Mouse (Mus musculus): Measurements from ENCODE around the gene Ntrk2. TPM values are rescaled to one million over a fixed set of nuclear protein-coding genes. Genes with fewer than 3 reads are reported as not detected.
A peak's percentile ranks its signal among the peaks of the same experiment; 100 is the strongest.

Ntrk2 gene
- 1 to 10 TPM in 1 of 2 experiments, under 1 TPM in 1; 0.95 to 1.6 TPM for total RNA-seq (2021)

DNA sequence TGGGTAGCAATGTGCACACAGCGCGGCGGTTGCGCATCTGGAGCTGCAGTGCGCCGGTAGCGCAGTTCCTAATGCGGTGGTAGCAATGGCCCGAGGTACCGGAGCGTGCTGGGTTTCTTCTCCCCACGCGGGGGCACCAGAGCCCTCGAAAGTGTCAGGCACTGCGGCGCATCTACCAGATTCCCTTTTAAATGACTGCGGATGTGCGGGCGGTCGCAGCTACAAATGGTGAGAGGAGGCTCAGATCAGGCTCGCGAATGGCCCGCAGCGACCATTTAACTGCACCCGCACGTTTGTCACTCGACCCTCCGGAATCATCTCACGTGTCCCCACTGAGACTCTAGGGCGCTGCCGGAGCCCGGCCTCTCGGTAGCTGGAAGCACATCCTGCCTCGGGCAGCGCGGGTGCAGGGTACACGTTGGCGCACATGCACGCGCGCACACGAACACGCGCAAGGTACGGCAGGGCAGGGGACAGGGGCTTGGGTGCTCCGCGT lies at the start of gene Ntrk2:
Ntrk2 (plus strand) TSS at position 173 of the 496 bp plus-strand sequence.
- intact Hi-C loops (cut with DNase I): loop anchor here (1.0 to 5.0 kb wide), 4 partner anchors 164 to 590 kb away; no protein-coding TSS in a partner anchor
- peak; percentile 74 to 76 for DNase-seq

DNA sequence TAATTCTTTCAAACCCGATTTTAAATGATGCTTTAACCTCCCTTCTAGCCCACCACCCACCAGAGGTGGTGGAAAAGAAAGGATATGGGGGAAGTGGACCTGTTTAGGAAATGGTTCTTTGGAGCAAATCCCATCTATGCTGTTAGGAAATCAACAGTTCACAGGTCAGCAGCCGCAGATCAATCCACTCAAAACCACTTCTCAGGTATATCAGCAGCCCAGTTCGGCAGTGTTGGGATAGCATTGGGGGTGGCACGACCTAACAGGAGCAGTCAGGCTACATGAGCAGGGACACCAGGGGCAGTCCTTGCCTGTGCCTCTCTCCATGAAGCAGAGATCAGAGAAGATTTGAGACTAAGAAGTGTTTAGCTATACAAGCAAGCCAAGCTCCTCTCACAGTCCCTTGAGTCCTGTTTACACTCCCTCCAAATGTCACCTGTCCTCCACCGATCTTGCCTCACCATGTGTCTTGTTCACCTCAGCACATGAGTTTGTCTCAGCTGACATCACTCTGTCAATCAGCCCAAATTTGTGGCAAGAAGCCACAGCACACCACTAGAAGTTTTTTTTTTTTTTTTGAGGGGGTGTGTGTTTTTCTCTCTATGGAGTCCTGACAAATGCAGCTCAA lies 45.3 kb upstream of the Ntrk2 start:
- DNase-seq: no peak
- intact Hi-C loops (cut with DNase I): no loop called here

DNA sequence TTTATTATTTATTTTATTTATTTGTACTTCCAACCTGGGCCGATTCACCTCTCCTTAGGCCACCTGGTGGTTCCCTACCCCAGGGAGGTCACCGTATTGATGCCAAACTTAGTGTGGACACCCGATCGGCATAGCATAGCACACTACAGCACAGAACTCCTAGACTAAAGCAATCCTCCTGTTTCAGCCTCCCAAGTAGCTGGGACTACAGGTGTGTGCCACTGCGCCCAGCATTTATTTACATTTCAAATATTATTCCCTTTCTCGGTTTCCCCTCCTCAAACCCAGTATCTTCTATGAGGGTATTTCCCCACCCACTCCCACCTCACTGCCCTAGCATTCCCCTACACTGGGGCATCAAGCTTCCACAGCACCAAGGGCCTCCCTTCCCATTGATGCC lies 38.1 kb upstream of the Ntrk2 start:
- no peak for DNase-seq
- intact Hi-C loops (cut with DNase I): no loop called here

DNA sequence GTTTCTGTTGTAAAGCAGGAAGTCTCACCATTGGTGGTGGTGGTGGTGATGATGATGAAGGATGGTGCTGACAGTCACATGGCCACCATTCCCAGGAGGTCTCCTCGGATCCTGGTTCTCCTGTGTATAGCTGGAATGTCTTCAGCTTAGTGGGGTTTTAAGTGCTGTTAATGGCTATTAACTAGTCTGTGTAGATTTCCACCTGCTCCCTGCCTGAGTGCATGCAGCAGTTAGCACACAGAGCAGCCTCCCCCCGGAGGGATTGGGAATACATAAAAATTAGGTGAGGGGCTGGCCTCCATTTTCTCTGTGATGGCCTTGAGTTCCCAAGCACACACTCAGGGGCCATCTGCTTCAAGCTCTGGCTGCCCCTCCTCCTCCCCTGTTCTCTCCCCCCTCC lies 36.9 kb upstream of the Ntrk2 start:
- intact Hi-C loops (cut with DNase I): no loop called here
- no peak for DNase-seq

DNA sequence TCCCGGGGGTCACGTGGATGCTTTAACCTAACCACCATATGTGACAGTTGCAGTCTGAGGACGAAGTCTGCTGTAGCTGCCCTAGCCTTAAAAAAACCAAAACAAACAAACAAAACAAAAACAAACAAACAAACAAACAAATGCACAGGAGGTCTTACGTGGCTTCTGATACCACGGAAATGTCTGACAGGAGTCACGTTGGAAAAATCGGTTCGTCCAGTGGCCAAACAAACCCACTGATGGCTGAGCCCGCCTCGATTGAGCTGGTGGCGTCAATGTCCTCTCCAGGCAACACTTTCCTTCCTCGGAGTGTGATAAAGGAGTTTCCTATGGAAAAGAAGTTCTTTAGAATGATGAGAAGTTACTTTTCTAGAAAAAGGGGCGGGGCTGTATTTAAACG lies 27.1 kb upstream of the Ntrk2 start:
- intact Hi-C loops (cut with DNase I): no loop called here
- DNase-seq: no peak

DNA sequence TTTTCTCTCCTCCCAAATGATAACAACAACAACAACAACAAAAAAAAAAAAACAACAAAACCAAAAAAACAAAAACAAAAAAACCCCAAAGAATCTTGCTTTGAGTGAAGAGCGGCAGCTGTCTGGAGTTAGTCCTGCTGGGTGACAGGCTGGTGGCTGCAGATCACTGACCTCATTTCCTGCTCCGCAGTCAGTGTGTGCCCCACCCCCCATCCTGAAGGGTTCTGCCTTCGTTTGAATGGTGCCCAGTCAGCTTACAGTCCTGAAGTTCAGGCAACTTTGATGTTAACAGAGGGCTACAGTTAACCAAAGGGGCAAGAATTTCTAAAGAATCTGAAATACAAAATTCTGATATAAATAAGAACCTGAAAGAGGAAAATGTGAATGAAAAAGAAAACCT lies 19.9 kb upstream of the Ntrk2 start:
- intact Hi-C loops (cut with DNase I): no loop called here

DNA sequence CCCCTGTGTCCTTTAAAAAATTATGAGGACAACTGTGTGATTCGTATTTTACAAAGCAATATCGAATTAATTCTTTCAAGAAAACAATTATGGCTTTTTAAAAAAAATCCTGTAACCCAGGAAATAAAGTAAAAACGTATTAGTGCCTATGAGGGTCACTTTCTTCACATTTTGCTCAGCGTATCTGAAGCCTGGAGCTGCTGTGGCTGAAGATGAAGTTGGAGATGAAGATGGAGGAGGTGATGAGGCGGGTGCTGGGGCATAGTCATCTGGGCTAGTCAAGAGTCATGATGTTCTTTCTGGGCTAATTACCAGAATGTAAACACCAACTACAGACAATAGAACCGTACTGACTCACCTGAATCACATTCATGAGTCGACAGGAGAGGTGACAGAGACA lies 15.6 kb upstream of the Ntrk2 start:
- no peak for DNase-seq
- intact Hi-C loops (cut with DNase I): no loop called here

More for the DNA sequence above, 19.9 kb upstream of the Ntrk2 start:
- DNase-seq: no peak

DNA sequence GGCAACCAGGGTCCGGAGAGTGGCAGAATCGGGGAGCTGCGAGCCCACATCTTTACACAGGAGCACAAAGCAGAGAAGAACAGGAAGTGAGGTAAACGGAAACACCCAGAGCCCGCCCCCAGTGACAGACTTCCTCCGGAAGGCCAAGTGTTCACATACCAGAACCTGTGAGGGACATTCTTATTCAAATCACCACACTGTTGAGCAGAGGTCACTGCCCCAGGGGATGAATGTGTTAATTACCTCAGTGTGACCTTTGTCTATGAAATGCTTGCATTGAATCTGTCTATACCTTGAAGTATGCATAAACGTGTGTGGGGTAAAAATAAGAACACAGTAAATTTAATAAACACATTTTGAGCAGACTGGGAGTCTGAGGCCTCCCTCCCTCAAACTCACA lies 9.0 kb upstream of the Ntrk2 start:
- intact Hi-C loops (cut with DNase I): no loop called here
- DNase-seq: no peak

DNA sequence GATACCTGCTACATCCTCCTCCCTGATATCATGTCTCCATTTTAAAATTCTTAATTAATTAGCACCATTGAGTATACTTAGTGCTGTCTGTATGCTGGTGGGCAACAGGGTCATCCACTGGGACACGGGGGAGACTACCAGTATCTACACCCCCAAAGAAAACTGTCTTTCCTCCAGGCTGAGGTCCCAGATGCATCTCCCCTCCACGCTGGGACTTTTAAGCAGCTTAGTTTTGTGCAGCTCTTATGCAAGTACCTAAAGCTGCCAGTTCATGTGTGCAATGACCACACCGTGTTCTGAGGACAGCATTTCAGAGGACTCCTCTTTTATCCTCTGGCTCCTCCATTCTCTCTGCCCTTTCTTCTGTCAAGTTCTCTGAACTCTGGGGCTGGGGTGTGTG lies 5.1 kb upstream of the Ntrk2 start:
- DNase-seq: no peak
- intact Hi-C loops (cut with DNase I): no loop called here

DNA sequence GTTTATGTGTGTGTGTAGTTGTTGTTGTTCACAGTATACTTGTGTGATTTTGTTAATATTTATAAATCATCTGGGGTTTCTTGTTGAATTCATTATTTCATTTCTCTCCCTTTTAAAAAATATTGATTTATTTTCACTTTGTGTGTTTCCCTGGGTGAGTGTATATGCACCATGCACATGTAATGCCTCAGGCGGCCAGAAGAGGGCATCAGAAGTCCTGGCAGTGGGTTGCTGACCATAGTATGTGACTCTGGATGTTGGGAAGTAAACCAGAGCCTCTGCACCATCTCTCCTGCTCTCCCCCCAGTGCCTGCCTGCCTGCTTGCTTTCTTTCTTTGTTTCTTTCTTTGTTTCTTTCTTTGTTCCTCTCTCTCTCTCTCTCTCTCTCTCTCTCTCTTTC lies 2.5 kb upstream of the Ntrk2 start:
- DNase-seq: no peak
- intact Hi-C loops (cut with DNase I): no loop called here

DNA sequence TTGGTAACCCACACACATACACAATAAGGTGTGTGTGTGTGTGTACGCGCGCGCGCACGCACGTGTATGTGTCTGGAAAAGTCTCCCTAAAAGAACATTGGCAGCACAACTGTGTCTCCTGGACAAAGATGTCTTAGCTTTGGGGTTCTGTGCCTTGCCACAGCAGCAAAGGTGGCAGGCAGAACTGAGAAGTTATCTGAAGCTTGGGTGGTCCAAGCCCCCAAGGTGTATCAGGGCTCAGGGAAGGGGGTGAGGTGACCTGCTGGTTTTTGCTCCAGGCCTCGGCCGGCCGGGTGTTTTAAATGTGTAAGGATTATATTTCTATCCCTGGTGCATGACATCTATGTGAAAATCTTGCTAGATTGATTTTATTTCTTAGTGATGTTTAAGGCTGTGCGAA lies 536 bp upstream of the Ntrk2 start:
- intact Hi-C loops (cut with DNase I): loop anchor here (1.0 to 5.0 kb wide), 4 partner anchors 164 to 591 kb away; no protein-coding TSS in a partner anchor

DNA sequence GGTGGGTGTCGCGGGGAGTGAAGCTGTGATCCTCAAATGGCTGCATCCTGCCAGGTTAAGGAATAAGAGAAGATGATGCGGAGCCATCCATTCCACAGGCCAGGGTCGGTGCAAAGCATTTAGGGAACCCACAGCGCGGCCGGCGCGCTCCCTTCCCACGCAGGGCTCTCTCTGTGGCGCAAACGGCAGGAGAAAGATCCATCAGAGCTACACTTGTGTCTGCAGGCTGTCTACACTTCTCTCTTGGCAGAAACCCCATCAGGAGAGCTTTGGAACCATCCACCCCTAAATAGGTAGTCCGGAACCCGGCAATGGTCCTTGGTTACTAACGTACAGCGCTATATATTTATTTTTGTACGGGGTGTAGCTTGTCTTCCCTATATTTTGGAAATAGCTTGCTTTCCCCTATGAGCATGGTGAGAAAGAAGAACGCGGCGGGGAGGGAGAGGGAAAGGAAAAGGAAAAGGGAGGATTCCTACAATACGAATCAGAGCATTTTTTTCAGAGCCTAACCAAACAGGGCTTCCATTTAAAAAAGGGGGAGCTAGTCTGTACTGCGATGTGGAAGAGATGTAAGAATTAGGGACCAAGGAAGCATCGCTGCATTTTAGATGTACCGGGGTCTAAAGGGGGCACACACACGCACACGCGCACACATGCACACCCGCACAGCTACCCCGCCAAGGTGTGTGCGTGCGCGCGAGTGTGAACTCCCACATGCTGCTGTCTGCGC lies 693 bp downstream of the Ntrk2 start:
- intact Hi-C loops (cut with DNase I): loop anchor here (1.0 to 5.0 kb wide), 4 partner anchors 165 to 590 kb away; no protein-coding TSS in a partner anchor
- peak in 1 of 2 experiments; percentile 6 for DNase-seq

More for the DNA sequence above, 536 bp upstream of the Ntrk2 start:
- DNase-seq: no peak

DNA sequence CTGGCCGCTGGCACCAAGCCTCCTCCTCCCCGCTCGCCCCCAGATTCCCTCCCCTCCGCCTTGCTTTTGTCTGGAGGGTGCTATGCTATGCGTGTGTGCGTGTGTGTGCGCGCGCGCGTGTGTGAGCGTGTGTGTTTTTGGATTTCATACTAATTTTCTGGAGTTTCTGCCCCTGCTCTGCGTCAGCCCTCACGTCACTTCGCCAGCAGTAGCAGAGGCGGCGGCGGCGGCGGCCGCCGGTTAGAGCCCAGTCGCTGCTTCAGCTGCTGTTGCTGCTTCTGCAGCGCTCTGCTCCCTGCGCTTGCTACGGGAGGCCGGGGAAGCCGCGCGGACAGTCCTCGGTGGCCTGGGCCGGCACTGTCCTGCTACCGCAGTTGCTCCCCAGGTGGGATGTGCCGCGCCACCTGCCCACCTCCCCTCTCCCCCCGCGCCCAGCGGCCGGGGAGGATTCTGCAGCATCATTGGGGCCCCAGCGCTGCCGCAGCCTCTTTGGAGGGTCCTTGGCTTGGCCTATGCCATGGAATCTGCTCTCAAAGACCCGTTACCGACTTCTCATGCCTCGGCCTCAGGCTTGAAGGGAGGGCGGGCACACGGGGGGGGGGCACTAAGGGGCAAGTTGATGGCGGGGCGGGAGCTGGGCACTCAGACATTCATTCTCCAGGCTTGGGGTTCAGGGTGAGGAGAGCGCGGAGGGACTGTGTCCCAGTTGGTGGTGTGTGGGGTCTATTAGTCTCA lies 1.4 kb downstream of the Ntrk2 start:
- DNase-seq: peak; percentile 9 to 11
- intact Hi-C loops (cut with DNase I): loop anchor here (2.0 to 5.0 kb wide), 3 partner anchors 165 to 589 kb away; no protein-coding TSS in a partner anchor

DNA sequence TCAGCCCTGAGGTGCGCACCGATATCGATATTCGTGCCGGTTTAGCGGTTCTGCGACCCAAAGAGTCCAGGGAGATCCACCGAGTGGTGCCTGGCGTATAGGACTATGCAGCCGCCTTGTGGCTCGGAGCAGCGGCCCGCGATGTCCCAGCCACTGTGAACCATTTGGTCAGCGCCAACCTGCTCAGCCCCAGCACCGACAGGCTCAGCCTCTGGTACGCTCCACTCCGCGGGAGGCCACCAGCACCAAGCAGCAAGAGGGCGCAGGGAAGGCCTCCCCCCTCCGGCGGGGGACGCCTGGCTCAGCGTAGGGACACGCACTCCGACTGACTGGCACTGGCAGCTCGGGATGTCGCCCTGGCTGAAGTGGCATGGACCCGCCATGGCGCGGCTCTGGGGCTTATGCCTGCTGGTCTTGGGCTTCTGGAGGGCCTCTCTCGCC lies 2.0 kb downstream of the Ntrk2 start:
- peak; percentile 14 to 16 for DNase-seq
- intact Hi-C loops (cut with DNase I): loop anchor here (5.0 kb wide), 1 partner anchor 166 kb away; no protein-coding TSS in a partner anchor

DNA sequence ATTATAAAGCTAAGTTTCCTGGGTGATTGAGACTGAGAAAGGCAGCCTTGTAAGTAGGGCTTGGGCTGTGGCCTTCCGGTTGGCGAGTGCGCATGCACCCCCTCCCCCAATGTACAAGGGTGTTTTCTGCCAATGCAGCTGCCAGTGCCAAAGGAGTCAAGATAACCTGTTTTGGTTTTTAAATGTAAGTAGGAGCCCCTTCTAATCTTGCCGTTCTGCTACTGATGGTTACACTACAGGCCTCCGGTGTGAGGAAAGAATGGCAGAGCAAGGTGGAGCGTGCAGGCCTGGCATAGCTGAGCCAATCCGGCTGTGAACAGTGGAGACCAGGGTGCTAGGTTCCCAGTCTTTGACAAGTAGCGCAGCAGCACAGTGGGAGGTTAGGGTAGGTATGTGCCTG lies 3.6 kb downstream of the Ntrk2 start:
- DNase-seq: no peak
- intact Hi-C loops (cut with DNase I): loop anchor here (5.0 kb wide), 1 partner anchor 168 kb away; no protein-coding TSS in a partner anchor

DNA sequence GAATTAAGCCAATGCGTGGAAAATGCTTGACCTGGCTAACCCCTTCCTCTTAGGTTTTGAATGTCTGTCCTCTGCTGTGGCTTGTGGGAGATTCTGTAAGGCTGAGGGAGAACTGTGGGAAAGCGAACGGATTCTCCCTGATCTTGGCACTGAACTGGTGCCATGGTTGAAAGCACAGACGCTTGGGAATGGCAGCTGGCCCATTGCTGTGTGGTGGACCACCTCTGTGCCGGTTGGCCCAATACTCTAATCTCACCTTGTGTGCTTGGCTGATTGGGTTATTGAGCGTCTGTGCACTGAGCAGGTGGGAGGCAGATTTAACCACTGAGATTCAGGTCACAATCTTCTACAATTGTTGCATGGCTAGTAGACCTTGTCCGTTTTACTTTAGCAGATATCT lies 18.4 kb downstream of the Ntrk2 start:
- no peak for DNase-seq
- intact Hi-C loops (cut with DNase I): no loop called here

DNA sequence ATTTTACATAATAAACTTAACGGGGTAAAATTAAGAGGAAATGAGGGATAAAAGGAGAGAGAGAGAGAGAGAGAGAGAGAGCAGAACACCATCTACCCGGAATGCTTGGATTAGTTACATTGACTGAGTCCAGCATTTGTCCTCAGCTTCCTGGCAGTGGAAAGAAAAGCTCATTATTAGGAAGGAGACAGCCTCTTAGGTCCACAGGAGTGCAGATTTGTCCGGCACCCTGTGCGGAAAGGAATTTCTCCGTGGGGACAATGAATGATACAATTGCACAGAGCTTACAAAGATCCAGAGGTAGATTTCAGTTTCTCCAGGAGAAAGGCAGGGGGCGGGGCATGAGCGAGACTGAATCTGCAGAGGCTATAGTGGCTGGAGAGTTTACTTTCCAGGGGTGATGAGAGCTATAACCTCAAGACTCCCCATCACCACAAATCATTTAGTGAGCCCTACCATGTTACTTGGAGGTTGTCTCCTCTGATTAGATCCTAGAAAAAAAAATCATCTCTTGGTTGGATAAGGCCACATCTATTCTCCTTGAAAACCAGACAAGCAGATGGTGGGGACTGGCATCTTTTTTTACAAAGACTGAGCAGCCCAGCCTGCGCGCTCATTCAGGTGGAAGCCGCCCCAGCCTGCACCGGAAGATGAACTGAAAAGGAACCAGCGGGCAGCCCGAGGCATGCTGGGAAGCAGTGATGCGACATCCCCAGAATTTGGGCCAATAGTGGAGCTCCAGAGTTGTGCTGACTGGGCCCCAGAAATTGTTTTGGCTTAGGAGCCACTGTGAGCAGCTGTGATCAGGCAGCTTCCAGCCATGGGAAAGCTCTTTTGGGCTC lies 20.2 kb downstream of the Ntrk2 start:
- no peak for DNase-seq
- intact Hi-C loops (cut with DNase I): no loop called here

DNA sequence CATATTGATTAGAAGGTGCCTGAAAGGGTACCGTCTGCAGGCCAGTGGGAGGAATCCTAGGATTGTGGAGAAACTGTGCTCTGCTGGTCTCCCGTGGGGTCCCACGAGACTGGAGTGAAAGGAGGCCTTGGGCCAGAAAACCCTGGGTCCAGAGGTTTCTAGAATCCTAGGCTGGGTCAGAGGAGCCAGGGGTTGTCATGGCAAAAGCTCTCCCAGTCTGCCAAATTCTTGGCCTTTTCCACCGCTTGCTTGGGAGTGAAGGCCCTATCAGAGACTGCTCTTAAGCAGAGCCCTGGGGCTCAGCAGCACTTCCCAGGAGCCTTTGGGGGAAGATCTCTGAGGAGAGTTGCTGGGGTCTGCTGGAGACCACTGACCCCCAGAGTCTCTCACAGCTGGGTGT lies 25.6 kb downstream of the Ntrk2 start:
- intact Hi-C loops (cut with DNase I): no loop called here
- DNase-seq: no peak

DNA sequence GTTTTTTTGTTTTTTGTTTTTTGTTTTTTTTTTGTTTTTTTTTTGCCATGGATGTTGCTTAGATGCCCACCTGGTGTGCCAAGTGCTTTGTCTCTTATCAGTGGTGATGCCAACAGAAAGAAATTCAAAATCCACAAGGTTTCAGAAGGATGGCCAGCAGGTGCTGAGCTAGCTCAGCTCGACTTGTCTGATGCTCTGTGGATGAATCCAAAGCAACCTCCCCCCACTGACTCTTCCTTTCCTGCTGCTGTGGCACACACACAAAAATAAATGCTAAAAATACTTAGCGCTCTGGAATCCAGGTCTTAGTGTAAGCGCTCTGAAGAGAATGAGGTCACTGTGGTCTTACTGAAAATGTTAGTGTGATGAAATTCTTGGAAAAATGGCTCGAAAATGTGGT lies 28.4 kb downstream of the Ntrk2 start:
- intact Hi-C loops (cut with DNase I): no loop called here
- no peak for DNase-seq

DNA sequence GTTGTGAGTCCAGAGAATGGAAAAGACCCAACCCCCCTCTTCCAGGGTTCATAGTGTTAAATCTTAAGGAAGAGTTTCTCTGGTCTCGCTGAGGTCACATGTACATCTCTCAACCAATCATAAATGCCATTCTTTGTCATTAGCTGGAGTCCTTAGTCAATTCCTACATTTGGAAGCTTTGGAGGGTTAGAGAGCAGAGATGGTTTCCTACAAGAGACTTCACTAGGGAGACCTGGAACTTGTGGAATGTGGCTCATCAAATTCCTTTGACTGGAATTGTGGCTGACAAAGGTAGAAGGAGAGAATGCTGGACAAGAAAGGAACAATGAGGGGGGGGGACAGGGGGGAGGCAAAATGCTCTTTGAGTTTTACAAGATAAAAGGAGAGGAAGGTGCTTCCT lies 30.5 kb downstream of the Ntrk2 start:
- no peak for DNase-seq
- intact Hi-C loops (cut with DNase I): no loop called here

All from heart, postnatal 36 days (tissue).